Mouse (Mus musculus): ENCODE measurements at regions not wholly inside any gene's neighbourhood (a gene's known extent, or its start where the extent isn't known, plus 50 kb on each side); places are given as distances from the start of the nearest gene placed in this dataset.

DNA sequence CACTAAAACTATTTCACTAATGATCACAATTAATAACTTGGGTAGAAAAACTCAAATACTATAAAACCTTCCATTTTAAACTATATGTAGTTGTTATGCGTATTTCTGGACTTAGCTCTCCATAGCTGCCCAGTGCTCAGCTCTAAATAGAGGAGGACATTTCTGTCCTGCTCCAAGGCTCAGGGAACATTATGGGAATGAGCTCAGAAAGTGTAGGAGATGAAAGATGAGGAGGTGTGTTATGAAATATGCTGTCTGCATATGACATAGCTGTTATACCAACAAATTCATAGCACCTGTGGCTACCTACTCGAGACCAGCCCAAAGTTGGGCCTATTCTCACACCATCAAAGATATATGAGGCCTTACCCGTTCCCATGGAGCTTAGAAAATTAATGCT is 106.3 kb downstream of the Aldh8a1 start:
- DNase-seq = no peak

DNA sequence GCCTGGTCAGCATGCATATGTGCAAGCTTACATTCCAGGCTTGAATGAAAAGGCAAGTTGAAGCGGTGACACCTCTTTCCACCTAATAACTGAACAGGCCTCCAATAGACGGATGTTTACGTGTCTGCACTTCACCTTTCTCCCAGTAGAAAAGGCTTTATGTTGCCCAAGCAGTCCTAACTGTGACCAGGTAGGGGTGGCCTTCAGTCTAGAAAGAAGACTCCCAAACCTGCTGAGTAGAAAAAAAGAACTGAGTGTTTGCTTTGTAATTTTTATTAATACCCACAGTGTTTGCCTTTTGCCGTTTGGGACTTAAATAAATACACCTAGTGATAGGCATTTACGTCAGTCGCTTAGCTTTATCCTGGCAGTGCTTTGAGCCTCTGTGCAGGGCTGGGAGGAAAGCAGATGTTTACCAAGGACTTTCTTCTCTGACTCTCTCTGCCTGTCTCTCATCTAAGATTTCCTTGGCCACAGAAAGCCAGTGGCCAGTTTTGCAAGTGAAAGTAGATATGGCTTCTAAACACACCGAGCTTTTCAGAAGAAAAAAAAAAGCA is 104.5 kb upstream of the 1700020N01Rik start:
- DNase-seq = no peak

DNA sequence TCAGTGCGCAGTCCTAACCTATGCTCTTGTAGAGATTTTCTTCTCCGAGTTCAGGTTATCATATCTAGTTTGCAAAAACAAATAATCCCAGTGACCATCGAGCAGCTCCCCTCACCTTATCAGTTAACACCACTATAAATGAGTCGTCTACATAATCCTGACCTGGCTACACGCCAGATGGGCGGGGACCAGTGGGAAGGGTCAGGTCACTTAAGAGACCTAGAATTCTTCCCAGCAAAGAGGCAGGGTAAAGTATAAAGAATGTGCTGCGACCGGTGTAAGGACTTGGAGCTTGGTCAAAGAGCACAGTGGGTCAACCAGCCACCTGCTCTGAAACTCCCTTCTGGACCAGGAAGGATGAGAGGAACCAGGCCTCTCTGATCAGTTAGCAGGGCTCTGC is 102.0 kb upstream of the 1700020N01Rik start:
- peak; percentile 54 for DNase-seq

DNA sequence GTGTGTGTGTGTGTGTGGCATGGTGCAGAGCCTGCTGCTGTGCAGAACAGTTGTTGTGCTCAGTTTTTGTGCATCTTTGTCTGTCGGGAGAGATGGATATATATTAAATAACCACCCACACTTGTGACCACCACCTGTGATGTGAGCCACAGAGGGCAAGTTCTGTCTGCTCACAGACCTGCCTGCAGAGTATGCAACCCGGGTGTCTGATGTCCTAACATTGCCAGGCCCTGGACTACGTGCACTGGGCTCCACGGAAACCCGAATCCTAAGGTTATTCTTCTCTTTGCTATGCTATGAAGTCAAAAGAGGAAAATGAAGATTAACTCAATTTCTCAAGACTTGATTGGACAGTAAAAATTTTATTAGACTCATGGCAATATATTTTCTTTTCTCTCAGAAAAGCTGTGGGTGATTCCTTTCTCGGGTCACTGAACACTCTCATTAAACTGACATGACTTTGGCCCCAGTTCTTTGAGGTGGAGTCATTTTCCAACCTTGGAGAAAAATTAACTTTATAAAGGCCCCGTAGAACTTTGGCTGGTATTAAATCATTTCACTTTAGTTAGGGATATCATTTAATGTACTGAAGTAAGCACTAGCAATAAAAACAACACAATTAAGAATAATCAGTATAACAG is 100.6 kb upstream of the 1700020N01Rik start:
- peak; percentile 23 for DNase-seq

DNA sequence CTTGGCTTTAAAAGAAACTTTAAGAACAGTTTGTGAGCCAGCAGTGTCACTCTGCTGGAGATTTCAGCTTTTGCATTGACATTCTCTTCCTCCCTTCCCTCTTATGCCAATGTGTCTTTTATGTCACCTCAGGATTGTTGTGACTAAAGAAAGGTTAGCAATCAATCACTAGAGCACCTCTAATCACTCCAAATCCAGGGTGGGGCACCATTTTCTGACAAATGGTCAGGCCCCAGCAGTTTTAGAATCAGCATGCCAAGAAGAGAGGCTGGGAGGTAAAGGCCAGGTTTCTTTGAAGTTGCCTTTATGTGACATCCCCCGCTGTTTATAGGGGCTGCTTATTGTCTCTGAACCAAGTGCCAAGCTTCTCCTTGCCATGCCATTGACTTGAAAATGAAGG is 98.4 kb upstream of the 1700020N01Rik start:
- DNase-seq = no peak

DNA sequence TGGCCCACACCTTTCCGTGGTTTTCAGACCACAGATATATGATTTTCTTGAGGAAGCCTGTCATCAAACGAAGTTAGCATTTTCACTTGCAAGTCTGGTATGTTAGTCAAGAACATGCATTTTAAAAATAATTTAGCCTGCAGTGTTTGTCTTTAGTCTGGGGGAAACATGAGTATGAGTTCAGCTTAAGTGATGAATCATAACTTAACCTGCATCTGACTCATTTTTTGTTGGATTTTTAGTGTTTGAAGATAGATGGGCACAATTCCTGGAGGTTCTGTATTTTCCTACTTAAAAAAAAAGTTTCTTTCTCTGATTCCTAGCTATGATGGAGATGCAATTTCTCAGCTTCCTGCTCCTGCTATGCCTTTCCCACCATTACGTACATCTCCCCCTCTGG is 95.8 kb upstream of the 1700020N01Rik start:
- DNase-seq = no peak

DNA sequence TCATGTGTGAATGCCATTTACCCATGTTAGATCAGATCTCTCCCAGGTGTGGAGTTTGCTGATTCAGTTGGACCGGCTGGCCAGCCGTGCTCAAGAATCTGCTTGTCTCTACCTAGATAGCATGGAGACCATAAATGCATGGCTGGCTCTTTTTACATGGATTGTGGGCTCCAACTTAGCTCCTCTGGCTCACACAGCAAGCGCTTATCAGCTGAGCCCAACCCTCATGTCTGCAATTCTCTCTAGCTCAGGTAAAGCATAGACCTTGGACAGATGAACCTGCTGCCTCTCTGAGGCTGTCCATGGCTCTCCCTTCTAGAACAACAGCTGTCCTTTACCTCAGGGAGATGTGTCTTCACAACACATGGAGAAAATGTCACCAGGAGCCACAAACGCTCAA is 94.8 kb upstream of the 1700020N01Rik start:
- DNase-seq = no peak

DNA sequence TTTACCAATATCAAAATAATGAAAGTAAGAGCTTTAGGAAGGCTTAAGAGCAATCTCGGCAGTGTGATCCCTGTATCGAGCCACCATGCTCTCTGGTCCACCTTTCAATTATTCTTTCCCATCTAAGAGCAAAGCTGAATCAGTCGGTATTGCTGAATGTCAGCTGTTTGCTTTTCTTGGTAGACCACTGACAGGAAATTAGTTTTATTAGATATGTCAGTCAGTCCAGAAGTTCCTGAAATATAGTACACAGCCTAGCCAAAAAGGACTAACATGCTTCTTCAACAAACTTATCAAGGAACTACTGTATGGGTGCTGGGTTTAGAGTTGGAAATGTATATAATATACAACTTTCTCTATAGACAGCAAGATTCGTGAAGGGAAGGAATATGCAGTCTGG is 91.3 kb upstream of the 1700020N01Rik start:
- no peak for DNase-seq

DNA sequence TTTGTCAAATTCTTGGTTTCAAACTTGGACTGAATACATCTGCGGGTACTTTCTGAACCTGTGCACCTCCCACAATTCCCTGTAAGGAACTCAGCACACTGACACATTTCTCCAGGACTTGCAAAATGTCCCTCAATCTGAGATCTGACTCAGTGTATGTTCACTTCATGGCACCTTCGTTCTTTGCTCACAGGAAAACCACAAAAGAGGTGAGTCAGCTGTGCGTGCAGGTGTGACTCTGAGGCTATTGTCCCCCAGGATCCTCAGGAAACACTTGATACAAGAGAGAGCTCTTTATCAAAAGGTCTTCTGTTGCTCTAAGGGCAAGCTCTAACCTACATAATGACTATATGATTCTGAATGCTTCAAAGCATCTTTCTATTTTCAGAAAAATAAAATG is 88.5 kb upstream of the 1700020N01Rik start:
- no peak for DNase-seq

DNA sequence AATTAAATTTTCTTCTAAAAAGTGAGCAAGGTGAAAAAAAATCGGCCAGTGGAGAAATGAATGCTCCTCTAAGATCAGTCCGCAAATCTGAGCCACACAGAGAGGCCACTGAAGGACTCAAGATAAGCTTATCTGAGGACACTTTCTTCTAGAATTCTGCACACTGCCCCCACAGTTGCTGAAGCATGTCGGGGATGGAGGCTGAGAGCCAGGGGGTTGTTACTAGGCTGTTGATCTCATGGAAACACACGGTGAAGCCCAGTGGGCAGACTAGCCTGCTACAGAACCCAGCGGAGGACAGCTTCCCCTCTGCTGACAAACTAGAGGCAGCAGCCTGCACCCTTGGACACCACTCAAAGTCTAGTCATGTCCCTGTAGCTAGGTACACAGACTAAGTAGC is 81.6 kb upstream of the 1700020N01Rik start:
- peak; percentile 14 for DNase-seq

DNA sequence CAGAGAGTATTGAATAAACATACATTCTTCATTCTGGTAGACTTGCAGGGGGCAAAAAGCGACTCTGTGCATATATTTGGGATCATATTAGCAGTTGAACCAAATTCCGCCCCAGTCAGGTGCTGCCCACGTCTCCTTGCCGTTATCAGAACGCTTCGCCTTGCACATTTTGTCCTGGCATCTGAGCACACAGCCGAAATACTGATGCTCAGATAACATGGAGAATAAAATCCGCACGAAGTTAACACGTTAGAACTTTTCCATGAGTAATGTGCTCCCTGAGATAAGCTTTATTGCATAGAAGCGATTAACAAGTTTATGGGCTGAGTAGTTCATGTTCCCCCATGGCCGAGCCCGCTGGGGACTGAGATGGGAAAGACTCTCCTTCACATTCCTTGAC is 80.5 kb upstream of the 1700020N01Rik start:
- DNase-seq = no peak

DNA sequence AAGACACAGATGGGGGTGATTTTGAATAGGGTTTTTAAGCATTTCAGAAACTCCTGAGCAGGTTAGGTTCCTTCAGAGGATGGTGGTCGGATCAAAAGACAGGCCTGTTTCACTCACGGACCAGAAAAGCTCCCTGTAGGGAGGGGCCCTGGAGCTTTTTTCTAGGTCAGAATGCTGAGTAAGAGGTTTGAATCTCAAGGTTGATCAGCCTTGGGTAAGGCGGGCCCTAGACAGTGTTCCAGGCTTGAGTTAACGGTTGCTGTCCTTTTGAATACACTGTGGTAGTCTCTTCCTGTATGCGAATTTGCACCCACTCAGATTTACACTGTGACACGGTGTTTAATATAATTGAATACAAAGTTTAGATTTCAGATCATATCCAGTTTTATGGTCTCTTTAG is 75.2 kb upstream of the 1700020N01Rik start:
- no peak for DNase-seq

DNA sequence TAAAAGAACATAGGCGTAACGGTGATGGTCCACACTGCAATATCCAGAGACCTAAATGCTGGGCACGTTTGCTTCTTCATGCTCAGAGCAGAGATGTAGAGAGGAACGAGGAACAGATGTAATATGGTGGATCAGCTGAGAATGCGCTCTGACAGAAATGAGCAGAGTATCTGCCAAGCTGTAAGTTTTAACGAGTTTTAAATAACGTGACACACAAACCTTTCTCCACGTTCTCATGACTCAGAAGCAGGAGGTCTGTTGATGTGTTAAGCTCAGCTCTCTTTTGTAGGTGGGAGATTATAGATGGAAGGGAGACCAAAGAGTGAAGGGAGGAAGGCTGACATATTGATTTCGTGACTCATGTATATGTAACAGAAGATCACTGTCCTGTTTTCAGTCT is 72.1 kb upstream of the 1700020N01Rik start:
- DNase-seq = no peak

DNA sequence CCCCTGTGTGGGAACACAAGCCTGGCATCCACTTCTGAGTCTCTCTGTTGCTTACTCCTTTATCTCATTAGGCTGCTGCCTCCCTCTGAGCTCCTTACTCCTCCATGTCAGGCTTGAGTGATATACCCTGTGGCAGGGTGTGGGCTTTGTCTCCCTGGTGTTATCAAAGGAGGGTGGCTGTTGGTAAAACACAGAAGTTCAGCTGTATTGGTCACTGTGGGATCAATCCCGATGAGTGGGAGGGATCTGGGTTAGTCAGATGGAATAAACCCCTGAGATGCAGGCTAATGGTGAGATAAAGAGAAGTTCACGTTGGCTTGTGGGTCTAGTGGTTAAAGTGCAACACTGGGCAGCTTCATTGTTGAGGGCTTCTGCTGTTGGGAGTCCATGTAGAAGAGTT is 67.4 kb upstream of the 1700020N01Rik start:
- DNase-seq = no peak

DNA sequence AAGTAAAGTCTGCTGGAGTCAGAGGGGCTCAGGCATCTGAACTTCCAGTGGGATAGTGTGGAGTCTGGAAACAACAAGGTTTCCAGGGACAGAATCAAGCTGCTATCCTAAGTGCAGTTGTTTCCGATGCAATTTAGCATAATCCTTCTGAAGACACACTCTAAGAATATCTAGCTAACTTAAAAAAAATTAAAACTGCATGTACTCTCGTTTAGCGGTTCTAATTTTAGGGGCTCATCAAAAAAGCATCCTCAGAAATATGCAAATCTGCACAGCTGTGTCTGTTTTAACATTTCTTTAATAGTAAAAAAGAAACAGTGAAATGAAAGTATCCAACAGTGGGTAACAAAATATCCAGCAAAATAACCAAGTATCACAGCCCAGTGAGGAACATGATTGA is 64.5 kb upstream of the 1700020N01Rik start:
- DNase-seq = no peak

DNA sequence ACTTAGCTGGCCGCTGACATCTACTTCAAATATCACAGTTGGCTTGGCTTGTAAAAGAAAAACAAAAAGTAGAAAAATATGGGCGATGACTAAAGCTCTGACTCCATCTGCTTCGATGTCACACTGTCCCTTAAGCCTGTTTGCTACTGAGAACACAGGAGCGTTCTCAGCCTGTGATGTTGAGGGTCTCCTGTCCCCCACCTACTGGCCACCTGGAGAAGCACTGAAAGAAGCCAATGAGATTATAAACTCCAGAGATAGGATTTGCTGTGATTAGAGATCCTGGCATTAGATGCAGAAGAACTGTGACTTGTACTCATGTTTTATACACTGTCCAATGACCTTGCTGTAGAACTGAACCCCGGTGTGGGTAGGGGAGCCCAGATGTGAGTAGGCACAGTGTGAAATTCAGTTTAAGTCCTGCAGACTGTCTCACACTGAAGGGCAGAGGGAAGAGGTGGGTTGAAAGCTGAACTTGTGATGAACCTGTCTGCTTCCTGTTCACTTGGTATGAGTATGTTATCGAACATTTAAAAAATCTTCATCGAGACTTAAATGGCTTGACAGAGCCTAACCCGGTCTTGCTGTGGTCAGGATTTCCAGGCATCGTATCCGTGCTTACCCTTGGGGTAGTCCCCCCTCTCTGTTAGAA is 63.7 kb upstream of the 1700020N01Rik start:
- DNase-seq = no peak

DNA sequence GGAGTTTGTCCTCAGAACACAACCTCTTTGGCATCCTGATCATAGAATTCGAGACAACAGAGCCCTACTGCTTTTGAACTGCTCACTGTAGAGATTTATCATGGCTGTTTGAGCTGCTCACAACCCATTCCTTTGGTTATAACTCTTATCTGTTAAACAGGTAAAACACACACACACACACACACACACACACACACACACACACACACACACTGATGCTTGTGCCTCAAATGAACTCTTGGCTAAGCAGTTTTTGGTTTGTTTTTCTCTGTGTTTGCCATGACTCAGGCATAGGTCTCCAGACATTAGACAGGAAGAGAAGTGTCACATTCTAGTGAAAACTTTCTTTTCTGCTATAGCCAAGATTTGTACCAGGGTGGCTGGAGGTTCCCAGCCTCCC is 60.8 kb upstream of the 1700020N01Rik start:
- DNase-seq = no peak

DNA sequence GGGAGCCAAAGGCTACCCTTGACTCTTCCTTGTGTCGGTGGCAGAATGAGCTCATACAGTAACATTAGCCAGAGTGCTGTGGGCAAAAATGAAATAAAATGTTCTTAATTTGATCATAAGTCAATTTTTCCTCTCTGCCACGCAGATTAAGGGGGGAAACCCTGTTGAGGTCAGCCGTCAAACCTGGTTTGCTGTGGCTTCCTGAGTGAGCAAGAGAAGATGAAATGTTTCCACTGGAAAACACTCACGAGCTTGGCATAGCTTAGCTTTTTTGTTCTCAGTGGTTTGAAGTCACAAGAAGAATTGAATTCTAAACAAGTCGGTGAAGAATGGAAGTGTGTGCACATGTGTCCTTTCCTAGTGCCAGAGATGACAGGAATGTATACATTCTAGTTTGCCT is 57.3 kb upstream of the 1700020N01Rik start:
- no peak for DNase-seq

DNA sequence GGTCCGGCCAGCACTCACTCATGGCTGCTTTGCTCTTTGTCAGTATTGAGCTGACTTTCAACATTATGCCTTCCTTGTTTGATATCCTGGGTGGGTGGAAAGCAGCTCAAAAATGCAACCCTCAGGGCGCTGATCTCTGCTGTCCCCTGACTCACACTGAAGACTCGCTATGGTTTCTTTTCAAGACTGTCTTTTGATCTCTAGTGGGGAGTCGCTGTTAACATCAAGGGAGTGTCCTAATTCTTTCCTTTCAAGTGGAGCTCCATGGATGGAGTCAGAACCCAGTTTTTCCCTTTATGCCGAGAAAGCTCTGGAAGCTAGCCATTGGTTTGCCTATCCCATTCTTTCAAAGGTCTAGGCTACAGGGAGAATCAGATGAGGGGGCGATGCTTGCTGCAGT is 54.5 kb upstream of the 1700020N01Rik start:
- DNase-seq = no peak
